9 mouse cellular contexts compared by ENCODE assay signal in the genomic region with DNA sequence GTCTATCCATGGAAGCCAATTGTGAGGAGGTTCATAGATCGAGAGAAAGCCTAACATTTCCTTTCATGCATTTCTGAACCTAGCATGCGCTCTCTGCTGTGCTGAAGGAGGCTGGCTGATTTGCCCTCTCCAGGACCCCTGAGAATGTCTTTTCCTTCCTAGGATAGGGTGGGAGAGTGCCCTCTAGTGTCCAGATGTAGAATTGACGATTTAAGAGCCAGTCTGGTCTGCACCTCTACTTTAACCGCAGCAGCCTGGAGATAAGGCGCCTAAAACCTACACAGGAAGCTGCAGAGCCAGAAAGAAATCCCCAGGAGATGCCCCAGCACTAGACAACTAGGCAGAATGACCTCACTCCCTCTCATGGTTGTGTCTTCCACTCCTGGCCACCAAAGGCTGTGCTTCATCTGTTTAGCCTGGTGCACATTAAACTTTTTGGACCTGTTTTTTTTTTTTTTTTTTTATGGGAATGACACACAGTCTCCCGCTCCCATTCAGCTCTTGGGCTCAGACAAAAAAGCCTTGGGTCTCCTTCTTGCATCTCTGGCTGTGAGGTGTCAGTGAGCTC. TPM values are rescaled to one million over a fixed set of nuclear protein-coding genes. Genes with fewer than 3 reads are reported as not detected.
DNase-seq lines count a peak whose midpoint lies in the region; ATAC-seq and TF ChIP-seq lines count a peak whose summit lies in the region.
"Had no signal": no experiment of that assay in that cellular context is flagged by ENCODE, and none has a peak within 500 bp of the region (broad histone marks: within the 10 kb centered on the region; RNA-seq: fewer than 3 reads in every experiment).

No protein-coding gene starts in this region.

- no peak for TF ChIP-seq POLR2A in cerebellum, adult 2 months (IDR thresholded peaks at IDR 0.05; ENCODE audit: borderline replicate concordance, insufficient read depth, low read length)

- peak; percentile 68; the same call in 1 of the 2 replicates for TF ChIP-seq CTCF in cerebellum, adult 2 months (IDR thresholded peaks at IDR 0.05; ENCODE audit: borderline replicate concordance, insufficient read depth, low read depth, low read length)

- 11% methylated on average over 6 of the region's 6 CpGs for WGBS in cerebellum, adult 2 months
- WGBS in embryonic facial prominence, embryonic 10.5 days: 11% methylated on average over 6 of the region's 6 CpGs

- no peak overlapping the region for H3K27ac ChIP-seq in cerebellum, adult 2 months (ENCODE audit: insufficient read depth, low read length)
- no peak overlapping the region for H3K27ac ChIP-seq in embryonic facial prominence, embryonic 10.5 days (replicated peaks)

- H3K27me3 ChIP-seq in cerebellum, adult 2 months (ENCODE audit: control insufficient read depth, insufficient read depth, low read length): no peaks in the 10 kb centered on the region
- H3K27me3 ChIP-seq in embryonic facial prominence, embryonic 10.5 days (replicated peaks; ENCODE audit: low read depth, poor library complexity, severe bottlenecking): peaks cover 64% of the 10 kb centered on the region

- H3K9me3 ChIP-seq in embryonic facial prominence, embryonic 10.5 days: no peaks in the 10 kb centered on the region

- ATAC-seq in megakaryocyte-erythroid progenitor cell, adult 5-6 weeks (replicated peaks; ENCODE audit: low FRiP score, low TSS enrichment, poor library complexity, severe bottlenecking): peak; percentile 46

- H3K4me3 ChIP-seq in cerebellum, adult 2 months (replicated peaks; ENCODE audit: insufficient read depth, low read depth, low read length): no peak overlapping the region
- 0 out of 2 replicates have a peak overlapping the region, but pooled peaks have one; percentile 25 for H3K4me3 ChIP-seq in embryonic facial prominence, embryonic 10.5 days

- DNase-seq in cerebellum, adult 2 months: peak; percentile 55 to 61
- DNase-seq in cerebellum, adult 11-12 months: no peak
- DNase-seq in ovary, postnatal 14 days (ENCODE audit: low spot score): peak; percentile 63
- no peak for DNase-seq in ovary, postnatal 36 days (ENCODE audit: low spot score)
- DNase-seq in embryonic facial prominence, embryonic 10.5 days (ENCODE audit: low spot score): peak; percentile 69
- peak; percentile 77 for DNase-seq in kidney, adult 9 months
- DNase-seq in thymus, postnatal 4 days: peak; percentile 61

- H3K4me1 ChIP-seq in cerebellum, adult 2 months (ENCODE audit: control insufficient read depth, insufficient read depth, low read length): peaks cover 5% of the 10 kb centered on the region; the same call in 1 of the 2 replicates
- peaks cover 51% of the 10 kb centered on the region for H3K4me1 ChIP-seq in embryonic facial prominence, embryonic 10.5 days

- H3K36me3 ChIP-seq in embryonic facial prominence, embryonic 10.5 days (replicated peaks): no peaks in the 10 kb centered on the region

RNA-seq across cellular contexts. Expression of a gene that starts 2.4 kb away (rescaled TPM):
- 53.5 and 56.1 TPM in 2 replicates for polyA plus RNA-seq in cerebellum, adult 2 months (2012; rRNA removed)
- polyA plus RNA-seq in embryonic facial prominence, embryonic 10.5 days (2016; fragmentation: Nextera tagmentation; extraction: Ambion mirVana): 40.8 and 41.7 TPM in 2 replicates
- total RNA-seq in megakaryocyte-erythroid progenitor cell, adult 5-6 weeks (2014; fragmentation: Nextera tagmentation): 11.9 and 28.5 TPM in 2 replicates
- total RNA-seq in megakaryocyte-erythroid progenitor cell, adult 5-6 weeks (2017): 10.6 and 18.2 TPM in 2 replicates

RNA-seq across cellular contexts. Expression of a gene that starts 7.6 kb away (rescaled TPM):
- 150 and 173 TPM in 2 replicates for polyA plus RNA-seq in cerebellum, adult 2 months (2012; rRNA removed)
- 0.26 and 0.30 TPM in 2 replicates for polyA plus RNA-seq in embryonic facial prominence, embryonic 10.5 days (2016; fragmentation: Nextera tagmentation; extraction: Ambion mirVana)
- total RNA-seq in megakaryocyte-erythroid progenitor cell, adult 5-6 weeks (2014; fragmentation: Nextera tagmentation): not detected in 2 replicates
- not detected in 2 replicates for total RNA-seq in megakaryocyte-erythroid progenitor cell, adult 5-6 weeks (2017)

RNA-seq across cellular contexts. Expression of a gene that starts 26.4 kb away (rescaled TPM):
- 57.4 and 68.4 TPM in 2 replicates for polyA plus RNA-seq in cerebellum, adult 2 months (2012; rRNA removed)
- polyA plus RNA-seq in embryonic facial prominence, embryonic 10.5 days (2016; fragmentation: Nextera tagmentation; extraction: Ambion mirVana): 0.08 TPM in 1 of 2 replicates, not detected in the other
- not detected in 2 replicates for total RNA-seq in megakaryocyte-erythroid progenitor cell, adult 5-6 weeks (2014; fragmentation: Nextera tagmentation)
- not detected in 2 replicates for total RNA-seq in megakaryocyte-erythroid progenitor cell, adult 5-6 weeks (2017)
- polyA plus RNA-seq: testis, adult 2 months had no signal

RNA-seq across cellular contexts. Expression of a gene that starts 27.8 kb away (rescaled TPM):
- 0.95 and 1.3 TPM in 2 replicates for polyA plus RNA-seq in cerebellum, adult 2 months (2012; rRNA removed)
- not detected in 2 replicates for polyA plus RNA-seq in embryonic facial prominence, embryonic 10.5 days (2016; fragmentation: Nextera tagmentation; extraction: Ambion mirVana)
- not detected in 2 replicates for total RNA-seq in megakaryocyte-erythroid progenitor cell, adult 5-6 weeks (2014; fragmentation: Nextera tagmentation)
- not detected in 2 replicates for total RNA-seq in megakaryocyte-erythroid progenitor cell, adult 5-6 weeks (2017)
- polyA plus RNA-seq: testis, adult 2 months had no signal

RNA-seq across cellular contexts. Expression of a gene that starts 30.4 kb away (rescaled TPM):
- polyA plus RNA-seq in cerebellum, adult 2 months (2012; rRNA removed): 0.26 and 0.40 TPM in 2 replicates
- polyA plus RNA-seq in embryonic facial prominence, embryonic 10.5 days (2016; fragmentation: Nextera tagmentation; extraction: Ambion mirVana): 0.17 and 0.30 TPM in 2 replicates
- total RNA-seq in megakaryocyte-erythroid progenitor cell, adult 5-6 weeks (2014; fragmentation: Nextera tagmentation): not detected in 2 replicates
- total RNA-seq in megakaryocyte-erythroid progenitor cell, adult 5-6 weeks (2017): not detected in 2 replicates

Comparison
In these comparisons a context has a peak if more than half of its experiments do, and no peak if none do; other contexts are left out.
1. DNase-seq: peak in cerebellum, adult 2 months (2 of 2), ovary, postnatal 14 days (single experiment), embryonic facial prominence, embryonic 10.5 days (single experiment), kidney, adult 9 months (single experiment) and thymus, postnatal 4 days (single experiment); none in cerebellum, adult 11-12 months (single experiment) and ovary, postnatal 36 days (single experiment).
2. RNA of a gene that starts 7.6 kb away (polyA plus RNA-seq): 150 to 173 TPM in cerebellum, adult 2 months; 0.26 to 0.30 TPM in embryonic facial prominence, embryonic 10.5 days; every median in the first group is over 100 times any median in the second.
3. RNA of a gene that starts 26.4 kb away (polyA plus RNA-seq): 57.4 to 68.4 TPM in cerebellum, adult 2 months; 0.08 TPM in embryonic facial prominence, embryonic 10.5 days; every median in the first group is over 10 times any median in the second.